Mouse (Mus musculus): ENCODE data around the gene Vps37b.

Gene Vps37b

GRCm38 (mm10) chr5:123964208-123964607, 67.9 kb downstream of the Vps37b start:
- H3K27me3 ChIP-seq (ENCODE audit: insufficient read depth, low read length) = no peaks in the 10 kb centered on the region

GRCm38 (mm10) chr5:123961046-123961445, 71.0 kb downstream of the Vps37b start:
- no peak overlapping the region for H3K4me3 ChIP-seq (replicated peaks; ENCODE audit: low read length)
- no peak for TF ChIP-seq NANOG (IDR thresholded peaks at IDR 0.05; ENCODE audit: borderline replicate concordance, low read length)
- no peak for TF ChIP-seq CTCF (conservative IDR thresholded peaks at IDR 0.05; ENCODE audit: low read length)
- TF ChIP-seq POU5F1 (IDR thresholded peaks at IDR 0.05; ENCODE audit: borderline replicate concordance, low read length) = no peak
- H3K9me3 ChIP-seq (ENCODE audit: low read length) = no peaks in the 10 kb centered on the region
- H3K27me3 ChIP-seq (ENCODE audit: insufficient read depth, low read length) = no peaks in the 10 kb centered on the region
- H3K4me1 ChIP-seq (replicated peaks; ENCODE audit: low read depth, low read length) = peaks cover 13% of the 10 kb centered on the region
- no peaks in the 10 kb centered on the region for H3K36me3 ChIP-seq (ENCODE audit: insufficient read depth, low read length)

More at GRCm38 (mm10) chr5:123964208-123964607, 67.9 kb downstream of the Vps37b start:
- H3K4me1 ChIP-seq (replicated peaks; ENCODE audit: low read depth, low read length) = peaks cover 17% of the 10 kb centered on the region
- H3K4me3 ChIP-seq (replicated peaks; ENCODE audit: low read length) = no peak overlapping the region
- no peaks in the 10 kb centered on the region for H3K36me3 ChIP-seq (ENCODE audit: insufficient read depth, low read length)
- TF ChIP-seq POU5F1 (IDR thresholded peaks at IDR 0.05; ENCODE audit: borderline replicate concordance, low read length) = no peak
- TF ChIP-seq NANOG (IDR thresholded peaks at IDR 0.05; ENCODE audit: borderline replicate concordance, low read length) = no peak
- TF ChIP-seq CTCF (conservative IDR thresholded peaks at IDR 0.05; ENCODE audit: low read length) = no peak
- H3K9me3 ChIP-seq (ENCODE audit: low read length) = no peaks in the 10 kb centered on the region

GRCm38 (mm10) chr5:123960129-123960528, 71.9 kb downstream of the Vps37b start:
- H3K36me3 ChIP-seq (ENCODE audit: insufficient read depth, low read length) = no peaks in the 10 kb centered on the region

GRCm38 (mm10) chr5:123959018-123959417, 73.1 kb downstream of the Vps37b start:
- TF ChIP-seq POU5F1 (IDR thresholded peaks at IDR 0.05; ENCODE audit: borderline replicate concordance, low read length) (no peak), CTCF (conservative IDR thresholded peaks at IDR 0.05; ENCODE audit: low read length) (no peak), NANOG (IDR thresholded peaks at IDR 0.05; ENCODE audit: borderline replicate concordance, low read length) (no peak)
- H3K36me3 ChIP-seq (ENCODE audit: insufficient read depth, low read length) = no peaks in the 10 kb centered on the region
- H3K4me1 ChIP-seq (replicated peaks; ENCODE audit: low read depth, low read length) = peaks cover 13% of the 10 kb centered on the region
- H3K4me3 ChIP-seq (replicated peaks; ENCODE audit: low read length) = no peak overlapping the region
- no peaks in the 10 kb centered on the region for H3K9me3 ChIP-seq (ENCODE audit: low read length)
- no peaks in the 10 kb centered on the region for H3K27me3 ChIP-seq (ENCODE audit: insufficient read depth, low read length)

More at GRCm38 (mm10) chr5:123960129-123960528, 71.9 kb downstream of the Vps37b start:
- TF ChIP-seq CTCF (conservative IDR thresholded peaks at IDR 0.05; ENCODE audit: low read length) (no peak), POU5F1 (IDR thresholded peaks at IDR 0.05; ENCODE audit: borderline replicate concordance, low read length) (no peak), NANOG (IDR thresholded peaks at IDR 0.05; ENCODE audit: borderline replicate concordance, low read length) (no peak)
- peaks cover 13% of the 10 kb centered on the region for H3K4me1 ChIP-seq (replicated peaks; ENCODE audit: low read depth, low read length)
- no peaks in the 10 kb centered on the region for H3K9me3 ChIP-seq (ENCODE audit: low read length)
- H3K4me3 ChIP-seq (replicated peaks; ENCODE audit: low read length) = no peak overlapping the region
- no peaks in the 10 kb centered on the region for H3K27me3 ChIP-seq (ENCODE audit: insufficient read depth, low read length)

GRCm38 (mm10) chr5:123957213-123957612, 74.9 kb downstream of the Vps37b start:
- Histone ChIP-seq H3K9me3 (ENCODE audit: low read length) (no peaks in the 10 kb centered on the region), H3K27me3 (ENCODE audit: insufficient read depth, low read length) (no peaks in the 10 kb centered on the region), H3K36me3 (ENCODE audit: insufficient read depth, low read length) (no peaks in the 10 kb centered on the region), H3K4me3 (replicated peaks; ENCODE audit: low read length) (no peak overlapping the region), H3K4me1 (replicated peaks; ENCODE audit: low read depth, low read length) (peaks cover 13% of the 10 kb centered on the region)
- TF ChIP-seq NANOG (IDR thresholded peaks at IDR 0.05; ENCODE audit: borderline replicate concordance, low read length) = no peak
- no peak for TF ChIP-seq POU5F1 (IDR thresholded peaks at IDR 0.05; ENCODE audit: borderline replicate concordance, low read length)
- no peak for TF ChIP-seq CTCF (conservative IDR thresholded peaks at IDR 0.05; ENCODE audit: low read length)
